Mouse (Mus musculus) gastrocnemius, postnatal 10 days (tissue): ENCODE results near the gene Scaf1. TPM values are rescaled to one million over a fixed set of nuclear protein-coding genes. Genes with fewer than 3 reads are reported as not detected.
A peak's percentile ranks its signal among the peaks of the same experiment; 100 is the strongest.

Experiments
- DNase-seq: peaks from one replicate; pipeline ENCODE4 v3.0.0; 2021; ENCODE audit warnings: mixed read lengths
- long read RNA-seq, 2 experiments: library from polyadenylated mRNA; stranded (forward); transcript quantifications; one replicate each; pipeline ENCODE4 v2.0.0; 2021
- total RNA-seq, 2 experiments: library from RNA; stranded (reverse); gene quantifications; 2 replicates each; pipeline ENCODE4 v1.2.3; 2021

Scaf1 gene
- total RNA-seq: 10 to 100 TPM; 47.7 to 55.8 TPM
- long read RNA-seq, experiment 1, full-length matches to known transcripts: 22 of 69 reads
- long read RNA-seq, experiment 1, partial matches to known transcripts: 33 of 69 reads
- long read RNA-seq, experiment 1, other reads (novel, unspliced or antisense): 14 of 69 reads
- long read RNA-seq, experiment 2, full-length matches to known transcripts: 11 of 46 reads
- long read RNA-seq, experiment 2, partial matches to known transcripts: 27 of 46 reads
- long read RNA-seq, experiment 2, other reads (novel, unspliced or antisense): 8 of 46 reads

GRCm38 (mm10) chr7:45015957-45016612 is at the start of gene Scaf1:
Scaf1 (minus strand) TSS chr7:45016363.
- peak; percentile 98 for DNase-seq

DNA sequence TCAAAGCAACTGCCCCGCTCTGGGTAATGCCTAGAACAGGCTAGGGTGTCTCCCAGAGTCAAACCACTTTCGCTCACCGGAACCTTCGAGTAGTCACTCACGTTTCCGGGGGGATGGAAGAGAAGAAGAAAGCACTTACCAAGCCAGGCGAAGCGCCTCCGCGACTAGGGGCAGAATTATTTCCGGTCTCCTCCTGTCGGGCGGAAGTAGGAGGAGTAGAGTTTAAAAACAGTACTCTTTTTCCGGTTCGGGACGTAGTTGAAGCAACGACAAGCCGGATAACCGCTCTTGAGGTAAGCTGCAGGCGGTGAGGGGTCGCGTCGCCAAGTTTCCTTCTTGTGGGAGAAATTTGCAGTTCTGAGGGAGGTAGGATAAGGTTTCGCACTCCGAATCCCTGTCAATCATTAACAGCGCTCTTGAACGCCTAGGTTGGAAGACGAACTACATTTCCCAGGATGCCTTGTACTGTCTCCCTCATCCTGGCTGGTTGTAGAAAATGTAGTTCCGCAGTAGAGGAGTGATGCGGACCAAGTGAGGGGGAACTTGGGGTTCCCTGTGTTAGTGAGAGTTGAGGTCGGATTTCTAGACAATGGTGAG is 46.2 kb upstream of the Scaf1 start, which contains the start of the genes Nosip and Prrg2:
Gene Nosip, plus strand, starts transcription at position 191 of the 597 bp plus-strand sequence.
Gene Prrg2, minus strand, starts transcription at position 439 of the 597 bp plus-strand sequence.
- DNase-seq: peak; percentile 85

DNA sequence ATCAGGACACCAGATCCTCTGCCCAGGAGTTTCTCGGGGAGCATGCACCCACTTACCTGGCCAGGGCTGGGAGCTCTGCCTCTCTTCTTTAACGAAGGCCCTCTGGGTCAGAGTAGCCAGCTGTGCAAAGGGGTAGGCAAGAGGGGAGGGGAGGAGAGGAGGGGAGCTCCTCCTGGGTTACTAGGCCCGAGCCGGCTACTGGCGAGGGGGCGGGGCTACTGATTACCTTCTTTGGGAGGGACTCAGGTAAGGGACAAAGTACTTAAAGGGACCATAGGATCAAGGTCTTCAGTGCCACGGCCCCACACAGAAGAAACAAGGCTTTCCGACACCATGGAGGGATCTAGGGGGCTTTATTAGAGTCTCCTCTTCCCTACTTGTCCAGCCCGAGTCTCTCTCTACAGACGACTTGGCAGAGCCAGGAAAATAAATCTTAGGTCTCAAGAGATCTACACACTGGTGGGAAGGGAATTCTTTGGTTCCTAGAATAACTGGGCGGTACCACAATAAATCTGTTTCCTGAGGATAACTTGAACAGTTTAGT is 45.4 kb upstream of the Scaf1 start:
- DNase-seq: no peak

- no peak for DNase-seq
Observed at GRCm38 (mm10) chr7:45060632-45061122, 44.5 kb upstream of the Scaf1 start.

DNA sequence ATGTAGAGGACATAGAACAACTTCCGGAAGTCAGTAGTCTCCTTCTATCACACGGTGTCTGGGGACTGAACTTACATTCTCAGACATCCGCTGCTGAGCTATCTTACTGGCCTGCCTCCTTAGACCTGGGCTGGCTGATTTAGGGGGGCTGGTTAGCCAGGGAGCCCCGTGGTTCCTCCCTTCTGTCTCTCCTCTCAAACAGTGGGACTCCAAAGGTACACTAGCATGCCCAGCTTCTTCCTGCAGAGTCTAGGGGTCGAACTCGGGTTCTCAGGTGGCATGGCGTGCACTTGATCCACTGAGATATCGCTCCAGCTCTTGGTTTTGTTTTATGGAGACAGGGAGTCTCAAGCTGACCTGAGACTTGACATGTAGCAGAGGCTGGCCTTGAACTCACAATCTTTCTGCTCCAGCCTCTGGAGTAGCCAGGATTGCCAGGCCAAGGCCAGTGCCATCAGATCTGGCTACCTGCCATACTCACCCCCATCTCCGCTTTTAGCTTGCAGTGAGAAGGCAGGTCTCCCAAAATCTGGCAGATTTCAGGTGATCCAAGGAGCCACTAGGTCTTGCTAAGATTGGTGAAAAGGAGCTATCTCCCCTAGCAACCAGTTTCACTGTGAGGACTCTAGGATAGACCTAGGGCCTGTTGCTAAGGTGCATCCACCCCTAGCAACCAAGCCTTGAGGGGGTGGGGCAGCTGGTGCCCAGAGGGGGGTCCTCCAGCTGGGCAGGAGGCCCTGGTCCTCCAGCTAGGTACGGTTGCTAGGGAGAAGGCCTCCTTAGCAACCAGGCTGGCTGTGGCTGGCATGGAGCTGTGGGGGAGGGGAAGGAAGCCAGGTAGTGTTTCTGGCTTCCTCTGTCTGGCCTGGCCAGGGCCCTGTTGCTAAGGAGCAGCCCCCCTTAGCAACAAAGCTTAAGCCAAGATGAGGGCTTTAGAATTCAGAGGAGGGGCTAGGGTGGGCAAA is 42.7 kb upstream of the Scaf1 start:
- DNase-seq: no peak

GRCm38 (mm10) chr7:45056972-45057348 is 40.8 kb upstream of the Scaf1 start:
- no peak for DNase-seq

DNA sequence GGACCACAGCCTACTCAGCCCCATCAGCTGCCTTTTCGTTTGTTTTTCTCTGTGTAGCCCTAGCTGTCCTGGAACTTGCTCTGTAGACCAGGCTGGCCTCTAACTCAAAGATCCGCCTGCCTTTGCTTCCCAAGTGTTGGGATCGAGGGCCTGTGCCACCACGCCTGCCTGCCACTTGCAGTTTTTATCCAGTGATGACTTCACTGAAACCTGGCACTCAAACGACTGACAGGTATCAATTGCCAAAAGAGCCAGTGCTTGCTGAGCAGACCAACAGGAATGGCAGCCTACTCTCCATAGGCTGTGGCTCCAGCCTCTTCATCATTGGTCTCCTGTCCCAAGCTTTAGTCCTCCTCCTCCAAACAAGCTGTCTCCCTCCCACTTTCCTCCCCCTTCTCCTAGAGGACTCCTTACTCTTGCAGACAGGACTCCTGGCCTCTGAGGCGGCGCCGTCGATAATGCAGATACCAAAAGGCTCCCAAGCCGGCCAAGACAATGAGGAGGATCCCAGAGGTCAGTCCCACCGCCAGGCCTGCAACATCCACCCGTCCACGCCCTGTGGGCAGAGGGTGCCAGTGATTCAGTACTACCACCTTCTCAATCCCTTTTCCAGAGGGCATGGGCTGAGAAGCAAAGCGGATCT is 40.3 kb upstream of the Scaf1 start:
- no peak for DNase-seq

DNA sequence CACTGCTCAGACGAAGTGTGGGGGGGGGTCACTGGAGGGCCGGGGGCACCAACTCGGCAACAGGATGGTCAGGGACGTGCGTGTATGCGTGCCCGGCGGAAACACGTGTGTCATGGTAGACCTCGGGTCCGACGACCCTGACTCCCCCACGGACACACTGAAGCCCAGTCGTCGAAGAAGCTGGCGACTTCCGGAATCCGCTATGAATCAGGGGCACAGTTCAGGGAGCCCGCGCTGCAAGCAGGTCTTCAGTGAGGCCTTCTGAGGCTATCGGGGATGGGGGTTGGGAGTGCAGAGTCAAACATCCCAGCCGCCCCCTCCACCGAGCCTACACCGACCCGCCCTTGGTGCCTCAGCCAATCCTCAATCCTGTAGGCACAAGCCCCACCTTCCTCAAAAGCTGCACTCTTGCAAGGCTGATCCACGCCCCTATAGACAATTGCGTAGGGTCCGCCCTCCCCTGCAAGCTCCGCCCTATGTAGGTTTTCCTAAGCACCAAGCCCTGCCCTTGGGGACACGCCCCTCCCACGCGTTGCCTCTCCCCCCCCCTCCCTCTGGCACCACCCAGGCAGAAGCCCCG is 37.9 kb upstream of the Scaf1 start:
- DNase-seq: peak; percentile 77

DNA sequence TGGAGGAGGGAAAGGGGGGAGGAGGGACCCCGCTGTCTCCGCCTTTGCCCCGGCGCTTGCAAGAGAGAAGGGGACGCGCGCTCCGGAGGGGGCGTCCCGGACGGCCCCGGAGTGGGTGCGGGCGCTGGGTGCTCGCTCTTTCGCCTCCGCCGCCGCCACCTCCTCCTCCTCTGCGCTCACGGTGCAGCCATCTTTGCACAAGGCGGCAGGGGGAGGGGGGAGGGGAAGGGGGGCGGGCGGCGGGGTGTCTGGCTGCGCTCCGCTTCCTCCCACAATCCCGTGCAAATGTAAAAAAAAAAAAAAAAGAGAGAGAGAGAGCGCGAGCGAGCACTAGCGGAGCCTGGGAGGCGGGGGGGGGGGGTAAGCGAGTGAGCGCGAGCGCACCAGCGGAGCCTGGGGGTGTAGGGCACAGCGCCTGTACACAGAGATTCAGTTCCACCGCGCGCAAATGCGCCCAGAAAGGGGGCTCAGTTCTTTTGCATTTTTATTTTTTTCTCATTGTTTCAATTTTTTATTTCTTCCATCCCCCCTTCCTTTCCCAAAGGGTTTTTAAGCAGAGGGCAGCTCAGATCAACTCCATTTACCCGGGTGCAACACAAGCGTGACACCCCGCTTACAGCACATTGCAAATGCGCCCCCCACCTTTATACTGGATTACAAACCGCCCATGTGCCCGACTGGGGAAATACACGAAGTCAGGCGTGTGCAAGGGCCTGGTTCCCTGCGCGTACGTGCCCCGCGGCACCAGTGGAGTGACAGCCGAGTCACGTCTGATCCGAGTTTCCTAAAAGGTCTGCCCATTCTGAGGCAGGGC is 37.2 kb upstream of the Scaf1 start:
- DNase-seq: peak; percentile 73

- no peak for DNase-seq
Observed at GRCm38 (mm10) chr7:45052862-45053116, 36.6 kb upstream of the Scaf1 start, which contains the start of gene Prr12. Prr12 (minus strand) TSS chr7:45052881.

DNA sequence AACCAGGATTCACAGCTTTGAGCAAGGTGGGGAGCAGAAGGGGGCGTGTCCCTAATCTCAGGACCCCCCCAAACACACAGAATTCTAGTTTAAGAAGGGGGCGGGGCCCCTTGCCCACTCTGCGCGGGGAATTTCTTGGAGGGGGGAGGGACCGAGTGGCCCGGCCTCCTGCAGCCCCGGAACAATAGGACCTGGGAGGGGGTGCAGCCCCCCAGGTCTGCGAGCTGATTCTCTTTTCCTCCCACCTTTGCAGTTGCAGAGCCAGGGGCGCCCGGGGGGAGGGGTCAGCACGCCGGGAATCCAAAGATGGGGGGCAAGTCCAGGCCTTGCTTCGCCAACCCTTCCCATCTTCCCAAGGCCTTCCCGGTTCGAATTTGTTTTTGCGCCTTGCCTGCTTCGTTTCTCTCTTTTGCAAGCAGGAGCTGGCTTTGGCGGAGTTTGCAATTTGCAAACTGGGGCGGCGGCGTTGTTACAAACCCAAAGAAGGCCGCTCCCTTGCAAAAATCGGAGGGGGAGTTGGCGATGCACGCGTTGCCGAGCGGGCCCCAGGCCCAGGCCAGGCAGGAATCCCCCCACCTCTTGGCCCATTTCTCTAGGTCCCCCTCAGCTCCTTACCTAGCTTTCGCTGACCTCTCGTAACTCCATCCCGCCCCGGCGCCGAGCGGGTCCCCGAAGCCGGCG is 36.2 kb upstream of the Scaf1 start:
- peak; percentile 40 for DNase-seq

DNA sequence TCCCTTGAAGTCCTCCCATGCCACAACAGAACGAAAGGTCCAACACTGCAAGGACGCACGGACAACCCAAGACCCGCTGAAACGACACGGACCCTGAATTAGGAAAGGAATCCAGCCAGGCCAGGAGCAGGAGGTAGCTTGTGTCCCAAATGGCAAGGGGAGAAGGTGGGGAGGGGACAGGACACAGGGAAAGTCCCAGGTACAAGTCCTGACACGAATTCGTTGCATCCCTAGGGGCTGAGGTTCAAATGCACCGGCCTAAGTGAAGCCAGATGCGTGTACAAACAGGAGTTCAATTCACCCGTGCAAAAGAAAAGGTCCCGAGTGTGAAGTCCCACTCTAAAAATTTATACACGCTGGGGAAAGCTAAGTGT is 35.4 kb upstream of the Scaf1 start:
- DNase-seq: no peak

DNA sequence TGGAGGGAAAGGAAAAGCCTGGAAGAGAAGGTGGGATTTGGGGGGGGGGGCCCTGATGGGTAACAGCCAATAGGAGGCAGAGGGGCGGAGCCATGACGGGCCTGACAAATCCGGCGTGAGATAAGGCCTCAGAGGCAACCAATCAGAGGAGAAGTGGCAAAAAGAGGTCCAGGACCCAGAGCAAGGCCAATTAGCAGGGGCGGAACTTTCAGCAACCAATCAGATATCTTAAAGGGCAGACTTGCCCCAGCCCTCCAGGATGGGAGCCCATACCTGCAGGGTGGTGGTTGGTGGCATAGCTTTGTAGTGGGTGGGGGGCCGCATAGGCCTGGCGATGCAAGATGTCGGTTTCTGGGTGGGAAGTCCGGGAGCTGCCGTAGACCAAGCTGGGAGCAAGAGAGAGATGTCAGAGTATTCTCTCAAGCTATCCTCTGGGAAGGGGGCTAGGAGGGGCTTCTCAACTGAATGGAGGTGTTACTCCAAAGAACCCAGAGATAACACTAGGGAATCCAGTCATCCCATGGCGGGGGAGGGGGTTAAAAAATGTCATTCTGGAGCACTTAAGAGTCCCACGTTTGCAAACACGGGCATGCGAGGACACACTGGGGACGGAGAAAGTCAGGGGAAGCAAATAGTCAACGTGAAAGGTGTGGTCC is 34.9 kb upstream of the Scaf1 start:
- peak; percentile 72 for DNase-seq

- DNase-seq: peak; percentile 68
Observed at GRCm38 (mm10) chr7:45048923-45049657, 32.9 kb upstream of the Scaf1 start.

DNA sequence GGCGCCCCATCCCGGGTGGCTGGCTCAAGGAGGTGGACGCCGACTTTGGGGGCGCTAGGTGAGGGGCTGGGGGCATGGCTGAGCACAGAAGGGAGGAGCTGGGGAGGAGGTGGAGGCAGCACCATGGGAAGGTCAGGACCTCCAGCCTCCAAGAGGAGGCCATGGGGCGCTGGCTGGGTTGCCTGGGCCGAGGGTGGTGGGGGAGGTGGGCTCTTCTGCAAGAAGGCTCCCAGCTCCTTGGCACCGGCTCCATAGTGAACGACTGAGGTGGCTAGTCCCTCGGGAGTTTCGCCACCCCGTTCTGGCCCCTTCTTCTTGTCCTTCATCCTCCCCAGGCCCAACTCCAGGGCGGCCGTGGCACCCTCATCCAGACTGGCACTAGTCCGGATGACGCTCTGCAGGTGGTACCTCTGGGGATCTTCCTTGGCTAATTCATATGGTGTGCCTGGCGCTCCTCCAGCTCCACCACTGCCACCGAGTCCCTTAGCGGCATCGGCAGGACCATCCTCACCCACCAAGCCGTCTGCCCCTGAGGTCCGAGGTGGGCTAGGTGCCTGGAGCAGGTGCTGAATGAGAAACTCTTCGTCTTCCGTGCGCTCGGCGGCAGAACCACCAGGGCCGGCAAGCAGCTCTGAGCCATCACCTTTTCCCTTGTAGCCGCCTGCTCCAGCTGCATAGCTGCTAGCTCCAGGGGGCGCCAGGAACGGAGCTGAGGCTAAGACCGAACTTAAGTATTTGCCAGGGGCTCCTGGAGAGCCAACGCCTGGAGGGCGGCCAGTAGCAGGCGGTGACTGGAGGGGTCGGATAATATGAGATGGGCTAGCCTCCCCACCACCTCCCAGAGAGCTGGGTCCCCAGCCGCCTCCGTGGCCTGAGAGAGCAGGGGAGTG is 32.1 kb upstream of the Scaf1 start:
- peak; percentile 41 for DNase-seq

DNA sequence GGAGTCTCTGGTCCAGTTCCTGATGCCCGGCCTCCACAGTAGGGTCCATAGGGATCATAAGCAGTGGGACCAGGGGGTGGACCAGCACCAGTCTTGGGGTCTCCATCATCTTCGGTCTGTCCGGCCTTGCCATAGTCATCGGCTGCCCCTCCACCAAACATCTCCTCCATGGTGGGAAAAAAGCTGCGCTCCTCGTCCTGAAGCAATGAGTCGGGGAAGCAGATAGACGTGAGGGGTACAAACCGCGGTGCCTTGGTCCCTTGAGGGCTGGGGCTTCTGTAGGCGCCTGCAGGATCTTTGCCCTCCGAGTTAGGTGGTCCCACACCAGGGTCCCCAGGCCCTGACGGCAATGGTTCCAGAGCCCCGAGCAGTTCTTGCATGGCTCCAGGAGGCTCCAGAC is 31.3 kb upstream of the Scaf1 start:
- no peak for DNase-seq

DNA sequence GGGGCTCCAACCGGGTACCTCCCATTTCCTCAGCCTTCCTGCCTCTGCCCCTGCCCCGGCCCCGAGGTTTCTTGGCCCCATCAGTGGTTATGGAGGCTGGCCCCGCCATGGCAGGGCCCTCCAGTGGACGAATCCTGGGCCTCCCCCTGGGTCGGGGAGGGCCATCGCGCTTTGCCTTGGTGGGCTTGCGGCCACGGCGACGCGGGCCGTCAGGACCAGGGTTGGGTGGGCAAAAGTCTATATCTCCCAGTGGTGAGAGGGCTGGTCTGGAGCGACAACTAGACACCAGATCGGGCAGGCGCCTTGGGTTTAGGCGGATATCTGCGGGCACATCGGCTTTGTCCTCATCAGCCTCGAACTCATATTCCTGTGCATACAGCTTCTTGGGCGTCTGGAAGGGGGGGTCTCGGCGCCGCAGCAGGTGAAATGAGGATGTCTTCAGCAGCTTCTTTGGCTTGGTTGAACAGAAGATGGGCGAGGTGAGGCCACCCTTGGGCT is 30.7 kb upstream of the Scaf1 start:
- no peak for DNase-seq
